Mouse (Mus musculus): ENCODE data around the gene Map2. TPM values are rescaled to one million over a fixed set of nuclear protein-coding genes. Genes with fewer than 3 reads are reported as not detected.

The Map2 gene
- polyA plus RNA-seq, 2 experiments: 12.5 to 20.4 TPM

- H3K4me1 ChIP-seq (ENCODE audit: control insufficient read depth, insufficient read depth, low read length): peaks cover 5% of the 10 kb centered on the region; the same call in 1 of the 2 replicates
- no peak for TF ChIP-seq POLR2A (IDR thresholded peaks at IDR 0.05; ENCODE audit: borderline replicate concordance, extremely low read depth, insufficient read depth, insufficient read length)
- 56% methylated on average over 9 of the region's 9 CpGs for WGBS
- no peaks in the 10 kb centered on the region for H3K36me3 ChIP-seq (ENCODE audit: control insufficient read depth, insufficient read depth, low read length)
- no peak overlapping the region for H3K27ac ChIP-seq (replicated peaks; ENCODE audit: low read depth, low read length)
- H3K4me2 ChIP-seq (replicated peaks; ENCODE audit: low read depth, low read length, severe bottlenecking): no peak overlapping the region
- no peaks in the 10 kb centered on the region for H3K9me3 ChIP-seq (ENCODE audit: control insufficient read depth, low read length)
- DNase-seq (ENCODE audit: low spot score) (peak; percentile 18), ATAC-seq (ENCODE audit: low FRiP score, low read depth) (no peak)
- no peak overlapping the region for H3K4me3 ChIP-seq (replicated peaks; ENCODE audit: low read length)
- no peak overlapping the region for H3K9ac ChIP-seq (ENCODE audit: low read depth, low read length, severe bottlenecking)
- H3K27me3 ChIP-seq (ENCODE audit: control insufficient read depth, insufficient read depth, low read length): no peaks in the 10 kb centered on the region
Observed at GRCm38 (mm10) chr1:66363285-66363684, 188.2 kb downstream of the Map2 start.

DNA sequence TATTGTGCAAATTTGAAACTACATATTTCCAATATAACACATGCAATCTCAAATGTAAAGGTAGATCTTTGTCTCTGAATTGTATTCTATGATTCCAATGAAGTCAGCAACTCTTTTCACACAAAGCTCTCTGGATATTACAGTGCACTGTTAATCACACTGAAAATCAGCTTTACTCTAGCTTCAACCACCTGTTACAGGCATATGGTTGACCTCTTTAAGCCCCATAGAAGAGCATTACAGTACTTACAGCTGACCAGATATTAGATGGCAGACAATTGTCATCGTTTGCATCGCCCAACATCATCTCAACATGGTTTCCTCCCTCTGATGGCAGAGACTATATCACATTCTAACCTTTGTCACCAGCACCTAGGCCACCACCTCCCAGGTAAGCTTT lies 189.3 kb downstream of the Map2 start:
- H3K27me3 ChIP-seq (ENCODE audit: control insufficient read depth, insufficient read depth, low read length): no peaks in the 10 kb centered on the region
- H3K4me2 ChIP-seq (replicated peaks; ENCODE audit: low read depth, low read length, severe bottlenecking): no peak overlapping the region
- H3K9me3 ChIP-seq (ENCODE audit: control insufficient read depth, low read length): no peaks in the 10 kb centered on the region
- H3K4me3 ChIP-seq (replicated peaks; ENCODE audit: low read length): no peak overlapping the region
- no peaks in the 10 kb centered on the region for H3K36me3 ChIP-seq (ENCODE audit: control insufficient read depth, insufficient read depth, low read length)
- no peak for TF ChIP-seq POLR2A (IDR thresholded peaks at IDR 0.05; ENCODE audit: borderline replicate concordance, extremely low read depth, insufficient read depth, insufficient read length)
- no peak overlapping the region for H3K9ac ChIP-seq (ENCODE audit: low read depth, low read length, severe bottlenecking)
- 82% methylated on average over 2 of the region's 2 CpGs for WGBS
- no peak for DNase-seq (ENCODE audit: low spot score)
- H3K27ac ChIP-seq (replicated peaks; ENCODE audit: low read depth, low read length): no peak overlapping the region
- no peak for ATAC-seq (ENCODE audit: low FRiP score, low read depth)
- peaks cover 5% of the 10 kb centered on the region; the same call in 1 of the 2 replicates for H3K4me1 ChIP-seq (ENCODE audit: control insufficient read depth, insufficient read depth, low read length)

GRCm38 (mm10) chr1:66365600-66365999 lies 190.5 kb downstream of the Map2 start:
- peaks cover 5% of the 10 kb centered on the region; the same call in 1 of the 2 replicates for H3K4me1 ChIP-seq (ENCODE audit: control insufficient read depth, insufficient read depth, low read length)
- H3K9ac ChIP-seq (ENCODE audit: low read depth, low read length, severe bottlenecking): no peak overlapping the region
- no peak for TF ChIP-seq POLR2A (IDR thresholded peaks at IDR 0.05; ENCODE audit: borderline replicate concordance, extremely low read depth, insufficient read depth, insufficient read length)
- no peak for ATAC-seq (ENCODE audit: low FRiP score, low read depth)
- H3K27ac ChIP-seq (replicated peaks; ENCODE audit: low read depth, low read length): no peak overlapping the region
- H3K9me3 ChIP-seq (ENCODE audit: control insufficient read depth, low read length): no peaks in the 10 kb centered on the region
- no peak for DNase-seq (ENCODE audit: low spot score)
- no peaks in the 10 kb centered on the region for H3K27me3 ChIP-seq (ENCODE audit: control insufficient read depth, insufficient read depth, low read length)
- H3K4me2 ChIP-seq (replicated peaks; ENCODE audit: low read depth, low read length, severe bottlenecking): no peak overlapping the region
- H3K4me3 ChIP-seq (replicated peaks; ENCODE audit: low read length): no peak overlapping the region
- no peaks in the 10 kb centered on the region for H3K36me3 ChIP-seq (ENCODE audit: control insufficient read depth, insufficient read depth, low read length)
- WGBS: 75% methylated on average over 4 of the region's 4 CpGs

GRCm38 (mm10) chr1:66369486-66369885 lies 194.4 kb downstream of the Map2 start:
- DNase-seq (ENCODE audit: low spot score) (no peak), ATAC-seq (ENCODE audit: low FRiP score, low read depth) (no peak)
- no peaks in the 10 kb centered on the region for H3K9me3 ChIP-seq (ENCODE audit: control insufficient read depth, low read length)
- TF ChIP-seq POLR2A (IDR thresholded peaks at IDR 0.05; ENCODE audit: borderline replicate concordance, extremely low read depth, insufficient read depth, insufficient read length): no peak
- no peaks in the 10 kb centered on the region for H3K36me3 ChIP-seq (ENCODE audit: control insufficient read depth, insufficient read depth, low read length)
- no peaks in the 10 kb centered on the region for H3K4me1 ChIP-seq (ENCODE audit: control insufficient read depth, insufficient read depth, low read length)
- H3K4me2 ChIP-seq (replicated peaks; ENCODE audit: low read depth, low read length, severe bottlenecking): no peak overlapping the region
- no peak overlapping the region for H3K27ac ChIP-seq (replicated peaks; ENCODE audit: low read depth, low read length)
- whole genome bisulfite sequencing: 85% methylated on average over 7 of the region's 7 CpGs
- no peak overlapping the region for H3K4me3 ChIP-seq (replicated peaks; ENCODE audit: low read length)
- no peak overlapping the region for H3K9ac ChIP-seq (ENCODE audit: low read depth, low read length, severe bottlenecking)
- no peaks in the 10 kb centered on the region for H3K27me3 ChIP-seq (ENCODE audit: control insufficient read depth, insufficient read depth, low read length)

GRCm38 (mm10) chr1:66371371-66371770 lies 196.3 kb downstream of the Map2 start:
- Histone ChIP-seq H3K36me3 (ENCODE audit: control insufficient read depth, insufficient read depth, low read length) (no peaks in the 10 kb centered on the region), H3K4me3 (replicated peaks; ENCODE audit: low read length) (no peak overlapping the region), H3K9me3 (ENCODE audit: control insufficient read depth, low read length) (no peaks in the 10 kb centered on the region), H3K27ac (replicated peaks; ENCODE audit: low read depth, low read length) (no peak overlapping the region), H3K4me1 (ENCODE audit: control insufficient read depth, insufficient read depth, low read length) (no peaks in the 10 kb centered on the region), H3K9ac (ENCODE audit: low read depth, low read length, severe bottlenecking) (no peak overlapping the region), H3K27me3 (ENCODE audit: control insufficient read depth, insufficient read depth, low read length) (no peaks in the 10 kb centered on the region), H3K4me2 (replicated peaks; ENCODE audit: low read depth, low read length, severe bottlenecking) (no peak overlapping the region)
- no peak for DNase-seq (ENCODE audit: low spot score)
- no peak for TF ChIP-seq POLR2A (IDR thresholded peaks at IDR 0.05; ENCODE audit: borderline replicate concordance, extremely low read depth, insufficient read depth, insufficient read length)
- no peak for ATAC-seq (ENCODE audit: low FRiP score, low read depth)
- WGBS: 48% methylated on average over 2 of the region's 2 CpGs

- Histone ChIP-seq H3K4me3 (replicated peaks; ENCODE audit: low read length) (no peak overlapping the region), H3K36me3 (ENCODE audit: control insufficient read depth, insufficient read depth, low read length) (no peaks in the 10 kb centered on the region), H3K27me3 (ENCODE audit: control insufficient read depth, insufficient read depth, low read length) (no peaks in the 10 kb centered on the region), H3K4me1 (ENCODE audit: control insufficient read depth, insufficient read depth, low read length) (0 out of 2 replicates have a peak, but pooled peaks cover 5% of the 10 kb centered on the region), H3K9me3 (ENCODE audit: control insufficient read depth, low read length) (no peaks in the 10 kb centered on the region), H3K4me2 (replicated peaks; ENCODE audit: low read depth, low read length, severe bottlenecking) (no peak overlapping the region), H3K27ac (replicated peaks; ENCODE audit: low read depth, low read length) (no peak overlapping the region), H3K9ac (ENCODE audit: low read depth, low read length, severe bottlenecking) (no peak overlapping the region)
- whole genome bisulfite sequencing: 66% methylated on average over 4 of the region's 4 CpGs
- DNase-seq (ENCODE audit: low spot score) (no peak), ATAC-seq (ENCODE audit: low FRiP score, low read depth) (no peak)
- no peak for TF ChIP-seq POLR2A (IDR thresholded peaks at IDR 0.05; ENCODE audit: borderline replicate concordance, extremely low read depth, insufficient read depth, insufficient read length)
Observed at GRCm38 (mm10) chr1:66386321-66386720, 211.2 kb downstream of the Map2 start.
